Mouse (Mus musculus) heart, embryonic 14.5 days (tissue): Measurements from ENCODE around the gene Hoxc10. TPM values are rescaled to one million over a fixed set of nuclear protein-coding genes. Genes with fewer than 3 reads are reported as not detected.

Experiments used
- ATAC-seq: fragments of 200-750 bp; cut with Nextera tagmentation; 2 replicates; pipeline ENCODE4 v1.8.0; 2017; ENCODE audit warnings: low read depth, moderate TSS enrichment; ENCODE audit not compliant: insufficient number of reproducible peaks, insufficient read depth, low FRiP score
- H3K27ac ChIP-seq, 2 experiments: fragments of 200-500 bp in 1 of 2; fragments of 300-500 bp in 1 of 2; sonication (generic) in 1 of 2; replicated peaks in 1 of 2; 2 replicates each; pipeline ENCODE4 v1.5.1; 2012 to 2014; ENCODE audit warnings: low read depth in 2 of 2, low read length in 2 of 2, control low read depth in 1 of 2, mild to moderate bottlenecking in 1 of 2, mixed read lengths in 1 of 2; ENCODE audit not compliant: control insufficient read depth in 1 of 2, insufficient read depth in 1 of 2
- H3K27me3 ChIP-seq: fragments of 300-500 bp; sonication (generic); 2 replicates; pipeline ENCODE4 v1.6.1; 2014; ENCODE audit warnings: mild to moderate bottlenecking, low read length, control low read depth; ENCODE audit not compliant: control insufficient read depth, insufficient read depth
- H3K36me3 ChIP-seq: fragments of 300-500 bp; sonication (generic); 2 replicates; pipeline ENCODE4 v1.6.1; 2014; ENCODE audit warnings: mild to moderate bottlenecking, control low read depth, low read length, mixed read lengths; ENCODE audit not compliant: control insufficient read depth, insufficient read depth
- H3K4me1 ChIP-seq, 2 experiments: fragments of 200-500 bp in 1 of 2; fragments of 300-500 bp in 1 of 2; sonication (generic) in 1 of 2; 2 replicates each; pipeline ENCODE4 v1.6.1; 2012 to 2014; ENCODE audit warnings: low read length in 2 of 2, control low read depth in 1 of 2, mixed read lengths in 1 of 2; ENCODE audit not compliant: control insufficient read depth in 2 of 2, insufficient read depth in 2 of 2
- H3K4me2 ChIP-seq: fragments of 300-500 bp; sonication (generic); 2 replicates; pipeline ENCODE4 v1.6.1; 2014; ENCODE audit warnings: mild to moderate bottlenecking, low read length
- H3K4me3 ChIP-seq, 2 experiments: fragments of 200-500 bp in 1 of 2; fragments of 300-500 bp in 1 of 2; sonication (generic) in 1 of 2; 2 replicates each; pipeline ENCODE4 v1.5.1; 2012 to 2014; ENCODE audit warnings: low read length in 2 of 2, mild to moderate bottlenecking in 2 of 2, control low read depth in 1 of 2, low read depth in 1 of 2, moderate library complexity in 1 of 2; ENCODE audit not compliant: control insufficient read depth in 1 of 2, insufficient read depth in 1 of 2
- H3K9ac ChIP-seq: fragments of 300-500 bp; sonication (generic); 2 replicates; pipeline ENCODE4 v1.6.1; 2014; ENCODE audit warnings: mild to moderate bottlenecking, low read length
- H3K9me3 ChIP-seq: fragments of 300-500 bp; sonication (generic); 2 replicates; pipeline ENCODE4 v1.6.1; 2016; ENCODE audit warnings: low read length, control low read depth; ENCODE audit not compliant: control insufficient read depth
- WGBS: fragments of 180-500 bp; shearing (Covaris S2); extraction: QIAGEN DNeasy Blood & Tissue Kit; methylation state at CpG from one replicate; pipeline ENCODE4 v1.1.7; 2014; 5-methylcytosine and 5-hydroxymethylcytosine counted together
- polyA plus RNA-seq: library from polyadenylated mRNA; unstranded; fragments of >200 nt; fragmentation: Nextera tagmentation; extraction: Ambion mirVana; gene quantifications from 2 replicates; pipeline ENCODE4 v1.2.1, GENCODE M21; 2014

The Hoxc10 gene
- polyA plus RNA-seq, 1 experiment from 2014 or later: not detected

DNA sequence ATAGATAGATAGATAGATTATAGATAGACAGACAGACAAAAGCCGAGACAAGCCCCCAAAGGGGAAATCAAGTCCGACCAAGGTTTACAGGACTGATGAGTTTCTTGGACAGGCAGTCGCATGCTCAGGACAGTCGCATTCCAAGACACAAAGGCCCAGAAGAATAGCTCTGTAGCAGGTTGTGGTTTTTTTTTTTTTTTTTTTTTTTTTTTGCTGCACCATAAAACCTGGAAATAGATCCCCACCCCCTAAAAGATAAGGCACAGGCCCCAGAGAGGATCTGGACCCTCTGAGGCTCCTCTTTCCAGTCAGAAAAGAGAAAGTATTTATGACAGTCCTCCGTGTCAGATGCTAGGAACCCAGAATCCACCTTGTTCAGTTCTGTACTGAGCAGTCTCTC is 21.5 kb downstream of the Hoxc10 start:
- Histone ChIP-seq H3K4me1 (no peaks in the 10 kb centered on the region), H3K36me3 (no peaks in the 10 kb centered on the region)
- WGBS: 23% methylated on average over 5 of the region's 5 CpGs

DNA sequence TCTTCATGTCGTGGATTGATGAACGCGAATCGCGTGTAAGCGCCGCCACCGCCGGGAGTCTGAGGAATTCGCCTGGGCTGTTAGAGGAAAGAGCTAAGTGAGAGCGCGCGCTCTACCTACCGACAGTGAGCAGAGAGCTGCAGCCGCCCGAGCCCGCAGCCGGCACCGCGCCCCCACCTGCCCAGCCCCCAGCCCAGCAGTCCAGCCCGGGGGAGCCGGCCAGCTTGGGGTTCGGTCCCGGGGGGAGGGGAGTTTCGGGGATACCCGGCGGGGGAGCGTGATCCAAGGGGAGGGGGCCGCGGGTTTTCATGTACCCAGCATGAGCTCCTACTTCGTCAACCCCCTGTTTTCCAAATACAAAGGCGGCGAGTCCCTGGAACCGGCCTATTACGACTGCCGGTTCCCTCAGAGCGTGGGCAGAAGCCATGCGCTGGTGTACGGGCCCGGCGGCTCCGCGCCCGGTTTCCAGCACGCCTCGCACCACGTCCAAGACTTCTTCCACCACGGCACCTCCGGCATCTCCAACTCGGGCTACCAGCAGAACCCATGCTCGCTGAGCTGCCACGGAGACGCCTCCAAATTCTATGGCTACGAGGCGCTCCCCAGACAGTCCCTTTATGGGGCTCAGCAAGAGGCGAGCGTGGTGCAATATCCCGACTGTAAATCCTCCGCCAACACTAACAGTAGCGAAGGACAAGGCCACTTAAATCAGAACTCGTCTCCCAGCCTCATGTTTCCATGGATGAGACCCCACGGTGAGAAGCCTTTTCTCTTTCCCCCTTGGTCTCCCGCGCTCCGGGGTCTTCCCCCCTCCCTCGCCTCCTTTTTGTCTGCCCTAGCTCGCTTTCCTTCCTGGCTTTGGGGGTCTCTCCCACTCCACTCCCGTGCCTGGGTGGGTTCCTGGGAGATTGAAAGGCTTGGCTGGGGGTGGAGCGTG is 24.1 kb downstream of the Hoxc10 start, which contains the start of gene Hoxc8:
Hoxc8 (plus strand) TSS at position 147 of the 937 bp plus-strand sequence.
- Histone ChIP-seq H3K36me3 (no peaks in the 10 kb centered on the region), H3K9ac (no peak within 1 kb of the TSS), H3K4me3 (no peak within 1 kb of the TSS), H3K27ac (no peak within 1 kb of the TSS), H3K4me1 (no peaks in the 10 kb centered on the region), H3K4me2 (no peak within 1 kb of the TSS), H3K27me3 (peaks cover 98% of the 10 kb centered on the region), H3K9me3 (no peaks in the 10 kb centered on the region)
- WGBS: 2% methylated on average over 69 of the region's 69 CpGs
- no peak for ATAC-seq

More for the DNA sequence above, 21.5 kb downstream of the Hoxc10 start:
- Histone ChIP-seq H3K9me3 (no peaks in the 10 kb centered on the region), H3K9ac (no peak overlapping the region), H3K4me3 (no peak overlapping the region), H3K4me2 (no peak overlapping the region), H3K27ac (no peak overlapping the region), H3K27me3 (peaks cover 99% of the 10 kb centered on the region)
- ATAC-seq: no peak

DNA sequence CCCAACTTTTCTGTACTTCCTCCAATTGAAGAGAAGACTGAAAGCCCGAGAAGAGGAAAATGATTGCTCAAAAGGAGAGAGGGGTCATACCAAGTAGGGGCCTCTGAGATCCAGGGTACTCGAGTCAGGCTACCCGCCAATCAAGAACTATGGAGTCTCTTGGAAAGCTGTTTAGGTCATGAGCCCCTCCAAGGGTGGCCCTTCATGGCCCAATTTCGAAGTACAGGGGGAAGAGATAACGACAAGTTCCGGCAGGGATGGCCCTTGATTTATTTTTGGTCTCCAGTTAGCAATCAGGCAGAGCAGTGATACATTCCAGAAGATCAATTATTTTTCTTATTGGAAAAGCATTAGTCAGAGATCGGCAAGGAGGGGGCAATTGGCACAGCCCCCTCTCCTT is 25.2 kb downstream of the Hoxc10 start:
- no peak for ATAC-seq

DNA sequence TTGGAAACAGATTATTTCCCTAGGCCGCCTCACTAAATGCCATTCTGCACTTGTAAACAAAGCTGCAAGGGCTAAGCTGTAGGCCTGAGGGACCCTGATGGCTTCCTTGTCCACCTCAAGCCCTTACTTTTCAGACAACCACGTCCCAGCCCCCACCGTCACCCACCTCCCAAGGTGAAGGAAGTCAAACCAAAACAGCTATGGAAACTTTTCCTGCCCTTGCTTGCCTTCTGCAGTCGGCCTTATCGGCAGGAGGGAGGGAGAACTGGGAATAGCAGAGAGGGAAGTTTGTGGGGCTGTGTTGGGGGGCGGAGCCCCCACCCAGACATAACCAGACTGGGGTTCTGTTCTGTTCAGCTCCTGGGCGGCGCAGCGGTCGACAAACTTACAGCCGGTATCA is 25.6 kb downstream of the Hoxc10 start:
- ATAC-seq: no peak
- 1% methylated on average over 11 of the region's 11 CpGs for WGBS

More for the DNA sequence above, 25.2 kb downstream of the Hoxc10 start:
- 4% methylated on average over 7 of the region's 7 CpGs for WGBS
- H3K27ac ChIP-seq: no peak overlapping the region
- peaks cover 98% of the 10 kb centered on the region for H3K27me3 ChIP-seq
- no peaks in the 10 kb centered on the region for H3K4me1 ChIP-seq
- H3K4me3 ChIP-seq: no peak overlapping the region
- H3K9ac ChIP-seq: no peak overlapping the region
- H3K4me2 ChIP-seq: no peak overlapping the region
- no peaks in the 10 kb centered on the region for H3K36me3 ChIP-seq
- no peaks in the 10 kb centered on the region for H3K9me3 ChIP-seq

DNA sequence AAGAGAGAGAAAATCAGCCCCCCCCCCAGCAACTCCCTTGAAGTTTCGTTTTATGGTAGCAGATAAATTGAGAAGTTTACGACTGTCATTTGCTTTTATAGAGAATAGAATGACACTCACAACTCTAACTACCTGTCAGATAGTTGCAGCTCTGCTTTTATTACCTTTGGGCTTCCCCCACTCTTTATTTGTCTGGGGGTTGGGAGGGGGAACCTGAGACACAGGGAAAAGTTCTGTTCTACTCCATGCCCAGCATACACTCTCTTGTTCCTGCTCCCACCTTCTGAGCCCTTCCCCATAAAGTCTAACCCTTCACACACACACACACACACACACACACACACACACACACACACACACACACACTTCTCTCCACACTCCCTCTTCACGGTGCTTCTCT is 26.3 kb downstream of the Hoxc10 start:
- H3K27me3 ChIP-seq: peaks cover 98% of the 10 kb centered on the region
- H3K27ac ChIP-seq: no peak overlapping the region
- H3K4me1 ChIP-seq: no peaks in the 10 kb centered on the region
- no peak overlapping the region for H3K4me3 ChIP-seq
- no peaks in the 10 kb centered on the region for H3K36me3 ChIP-seq
- no peak for ATAC-seq
- no peak overlapping the region for H3K4me2 ChIP-seq
- WGBS: 3% methylated on average over 3 of the region's 3 CpGs
- H3K9ac ChIP-seq: no peak overlapping the region
- no peaks in the 10 kb centered on the region for H3K9me3 ChIP-seq

More for the DNA sequence above, 25.6 kb downstream of the Hoxc10 start:
- peaks cover 98% of the 10 kb centered on the region for H3K27me3 ChIP-seq
- no peak overlapping the region for H3K4me3 ChIP-seq
- H3K4me2 ChIP-seq: no peak overlapping the region
- no peak overlapping the region for H3K9ac ChIP-seq
- H3K4me1 ChIP-seq: no peaks in the 10 kb centered on the region
- H3K9me3 ChIP-seq: no peaks in the 10 kb centered on the region
- H3K27ac ChIP-seq: no peak overlapping the region
- H3K36me3 ChIP-seq: no peaks in the 10 kb centered on the region

DNA sequence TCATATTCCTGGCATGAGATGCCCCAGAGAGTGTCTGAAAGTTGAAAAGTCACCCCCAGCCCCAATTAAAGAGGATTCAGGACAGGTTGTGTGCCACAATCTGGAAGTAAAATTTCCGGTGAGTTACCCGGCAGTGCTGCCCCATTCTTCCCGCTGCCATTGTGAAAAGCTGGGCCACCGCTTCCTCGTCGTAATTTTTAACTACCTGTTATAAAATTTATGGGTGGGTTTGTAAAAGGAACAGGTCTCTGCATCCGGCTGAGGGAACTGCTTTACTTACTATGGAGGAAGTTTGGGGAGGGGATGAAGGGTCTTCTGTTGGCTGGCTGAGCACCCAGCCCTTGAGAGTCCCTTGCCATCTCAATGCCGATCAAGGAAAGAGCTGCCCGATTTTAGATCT is 30.0 kb downstream of the Hoxc10 start:
- Histone ChIP-seq H3K27me3 (peaks cover 99% of the 10 kb centered on the region), H3K4me3 (no peak overlapping the region), H3K36me3 (no peaks in the 10 kb centered on the region), H3K4me2 (no peak overlapping the region), H3K4me1 (peaks cover 19 to 26% of the 10 kb centered on the region in 2 experiments), H3K9ac (no peak overlapping the region), H3K9me3 (no peaks in the 10 kb centered on the region), H3K27ac (no peak overlapping the region)
- ATAC-seq: no peak
- WGBS: 4% methylated on average over 9 of the region's 9 CpGs

- peaks cover 21 to 26% of the 10 kb centered on the region in 2 experiments for H3K4me1 ChIP-seq
- ATAC-seq: no peak
- WGBS: 2% methylated on average over 3 of the region's 3 CpGs
- no peak overlapping the region for H3K4me2 ChIP-seq
- H3K36me3 ChIP-seq: no peaks in the 10 kb centered on the region
- H3K27ac ChIP-seq: no peak overlapping the region
- H3K9ac ChIP-seq: no peak overlapping the region
- peaks cover 98% of the 10 kb centered on the region for H3K27me3 ChIP-seq
- no peak overlapping the region for H3K4me3 ChIP-seq
- H3K9me3 ChIP-seq: no peaks in the 10 kb centered on the region
These were observed 30.8 kb downstream of the Hoxc10 start for GRCm38 (mm10) chr15:102997431-102997830.
